Mouse (Mus musculus): ENCODE results near the gene Afg3l1.
A peak's percentile ranks its signal among the peaks of the same experiment; 100 is the strongest.
"Not testable (repeated sequence)": the region's sequence is repeated elsewhere in the genome, so short reads cannot be mapped to it uniquely, and the experiment has no call there.

Afg3l1 gene

DNA sequence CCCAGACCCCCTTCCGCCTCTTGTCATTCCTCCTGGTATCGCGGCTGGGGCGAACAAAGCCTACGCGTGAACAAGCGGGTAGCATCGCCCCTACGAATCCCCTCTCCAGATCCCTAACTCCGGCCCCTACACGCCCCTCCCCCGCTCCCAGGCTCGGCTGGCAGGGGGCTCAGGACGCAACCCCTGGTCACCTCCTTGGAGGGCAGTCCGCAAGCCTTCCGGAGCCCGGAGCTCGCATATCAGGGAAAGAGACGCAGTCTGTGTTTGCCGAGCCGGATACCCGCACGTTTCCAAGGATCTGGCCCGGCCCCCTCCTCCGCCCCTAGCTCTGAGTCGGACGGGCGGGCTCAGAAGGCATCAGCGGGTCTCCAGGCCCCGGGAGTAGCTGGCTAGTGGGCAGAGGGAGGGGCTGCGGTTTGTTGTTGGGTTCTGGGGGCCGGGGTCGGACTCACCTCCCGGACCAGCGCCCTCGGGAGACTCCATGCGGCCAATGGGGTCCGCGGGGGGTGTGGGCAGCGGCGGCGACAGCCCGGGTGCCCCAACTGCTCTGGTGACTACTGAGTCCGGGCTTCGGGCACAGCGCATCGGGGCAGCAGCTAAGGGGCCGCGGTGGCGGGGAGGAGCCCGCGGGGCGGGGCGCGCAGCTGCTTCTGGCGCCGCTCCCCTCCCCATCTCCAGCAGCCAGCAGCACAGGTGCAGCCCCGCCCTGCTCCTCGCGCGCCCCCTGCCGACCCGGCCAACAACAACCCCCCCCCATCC, 37.3 kb downstream of the Afg3l1 start, which contains the start of gene Dbndd1:
Dbndd1 (minus strand) TSS at position 683 of the 759 bp plus-strand sequence.
- DNase-seq (ENCODE audit: low spot score in 2 of 2), result peak; percentile 36 to 57

DNA sequence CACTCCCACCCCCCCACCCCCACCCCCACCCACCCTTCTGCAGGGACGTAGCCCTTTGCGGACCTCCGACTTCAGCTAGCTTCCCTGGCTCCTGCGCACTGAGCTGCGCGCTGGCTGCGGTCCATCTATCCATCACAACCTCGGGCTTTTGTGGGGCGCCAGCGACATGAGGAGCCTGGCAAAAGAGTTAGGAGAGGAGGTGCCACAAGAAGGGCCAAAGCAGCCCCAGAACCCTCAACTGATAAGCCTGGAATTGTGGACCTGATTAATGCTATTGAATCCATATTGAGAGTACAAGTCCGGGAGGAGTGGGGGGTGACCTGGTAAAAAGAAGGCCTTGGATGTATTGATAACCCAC, 37.8 kb downstream of the Afg3l1 start:
- DNase-seq (ENCODE audit: low spot score in 2 of 2), result no peak

DNA sequence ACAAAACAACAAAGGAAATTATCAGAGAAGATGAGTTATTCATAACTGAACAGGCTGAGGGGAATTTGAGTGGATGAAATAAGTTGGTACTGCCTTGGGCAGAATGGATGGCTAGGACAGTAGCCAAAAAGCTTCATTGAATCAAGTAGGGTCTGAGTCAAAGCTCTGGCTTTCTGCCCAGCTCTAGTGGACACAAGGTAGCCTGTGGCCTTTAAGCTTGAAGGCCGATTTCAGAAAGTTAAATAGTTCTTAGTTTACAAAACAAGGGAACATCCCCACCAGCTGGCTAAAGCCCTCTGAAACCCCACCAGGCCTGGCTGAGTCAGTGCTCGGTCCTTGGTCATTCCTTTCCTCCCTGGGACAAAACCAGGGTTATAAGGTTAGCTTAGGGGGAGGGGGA, 38.9 kb downstream of the Afg3l1 start:
- no peak for DNase-seq (ENCODE audit: low spot score in 2 of 2)

DNA sequence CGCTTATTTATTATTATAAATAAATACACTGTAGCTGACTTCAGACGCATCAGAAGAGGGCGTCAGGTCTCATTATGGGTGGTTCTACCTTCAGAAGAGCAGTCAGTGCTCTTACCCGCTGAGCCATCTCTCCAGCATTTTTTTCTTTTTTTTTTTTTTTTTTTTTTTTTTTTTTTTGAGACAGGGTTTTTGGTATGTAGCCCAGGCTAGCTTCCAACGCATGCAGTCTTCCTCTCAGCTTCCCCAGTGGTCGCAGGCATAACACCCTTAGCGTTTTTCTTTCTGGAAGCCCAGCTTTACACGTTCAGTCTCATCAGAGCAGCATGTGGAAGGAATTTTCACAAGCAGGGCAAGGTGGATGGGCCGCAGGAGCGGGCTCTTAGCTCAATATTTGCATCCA, 40.5 kb downstream of the Afg3l1 start:
- no peak for DNase-seq (ENCODE audit: low spot score in 2 of 2)

DNA sequence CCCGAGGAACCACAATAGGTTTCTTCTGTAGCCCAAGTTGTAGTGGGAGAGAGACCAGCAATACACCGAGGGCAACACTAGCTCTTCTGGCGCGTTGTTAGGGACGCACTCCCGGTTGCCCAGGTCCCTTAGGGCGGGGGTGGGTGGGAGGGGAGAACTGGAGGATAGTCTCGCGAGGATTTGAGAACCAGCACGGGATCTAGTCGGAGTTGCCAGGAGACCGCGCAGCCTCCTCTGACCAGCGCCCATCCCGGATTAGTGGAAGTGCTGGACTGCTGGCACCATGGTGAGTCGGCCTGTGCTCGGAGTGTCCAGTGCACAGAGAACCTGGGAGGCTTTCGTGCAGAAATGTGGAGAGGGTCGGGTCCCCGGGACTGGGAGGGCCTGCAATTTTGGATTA, 41.0 kb downstream of the Afg3l1 start, which contains the start of gene Gas8:
Gas8 (plus strand) TSS at position 168 of the 400 bp plus-strand sequence.
- peak; percentile 83 to 87 for DNase-seq (ENCODE audit: low spot score in 2 of 2)

DNA sequence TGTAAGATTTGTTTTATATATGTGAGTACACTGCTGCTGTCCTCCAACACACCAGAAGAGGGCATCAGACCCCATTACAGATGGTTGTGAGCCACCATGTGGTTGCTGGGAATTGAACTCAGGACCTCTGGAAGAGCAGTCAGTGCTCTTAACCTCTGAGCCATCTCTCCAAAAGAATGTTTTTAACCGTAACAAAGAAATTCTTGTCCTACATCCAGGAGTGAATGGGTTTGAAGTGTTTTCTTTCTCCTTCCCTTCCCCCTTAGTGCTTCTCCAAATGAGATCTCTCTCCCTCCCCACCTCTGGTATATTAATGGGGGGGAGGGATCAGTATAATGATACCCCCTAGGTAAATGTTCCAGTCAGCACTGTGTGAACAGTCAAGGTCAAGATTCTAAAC, 42.3 kb downstream of the Afg3l1 start:
- DNase-seq (ENCODE audit: low spot score in 2 of 2), result not testable (repeated sequence)

DNA sequence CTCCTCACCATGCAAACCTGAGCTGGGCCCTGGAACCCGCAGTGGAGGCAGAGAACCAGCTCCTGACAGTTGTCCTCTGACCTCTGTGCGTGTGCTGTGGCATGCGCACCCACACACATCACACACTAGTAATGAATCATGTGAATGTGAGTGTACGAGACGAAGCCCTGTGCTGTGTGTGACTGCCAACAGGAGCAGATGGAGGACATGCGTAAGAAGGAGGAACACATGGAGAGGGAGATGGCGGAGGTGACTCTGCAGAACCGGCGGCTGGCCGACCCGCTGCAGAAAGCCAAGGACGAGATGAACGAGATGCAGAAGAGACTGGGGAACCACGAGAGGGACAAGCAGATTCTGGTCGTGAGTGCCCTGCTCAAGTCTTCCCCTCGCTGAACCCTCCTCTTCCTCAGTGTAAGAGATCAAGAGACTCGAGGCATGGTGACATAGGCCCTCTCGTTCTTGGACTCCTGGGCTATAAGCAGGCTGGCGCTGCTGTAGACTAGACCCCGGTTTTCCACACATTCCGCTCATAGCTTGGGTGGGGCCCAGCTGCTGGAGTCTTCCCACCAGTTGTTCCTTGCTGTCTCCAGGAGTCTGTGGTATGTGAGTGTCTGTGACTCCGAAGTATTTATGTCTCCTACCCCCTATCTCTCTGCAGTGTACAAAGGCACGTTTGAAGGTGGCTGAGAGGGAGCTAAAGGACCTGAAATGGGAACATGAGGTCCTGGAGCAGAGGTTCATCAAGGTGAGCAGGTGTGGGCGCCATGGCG, 50.2 kb downstream of the Afg3l1 start:
- no peak for DNase-seq (ENCODE audit: low spot score in 2 of 2)

DNA sequence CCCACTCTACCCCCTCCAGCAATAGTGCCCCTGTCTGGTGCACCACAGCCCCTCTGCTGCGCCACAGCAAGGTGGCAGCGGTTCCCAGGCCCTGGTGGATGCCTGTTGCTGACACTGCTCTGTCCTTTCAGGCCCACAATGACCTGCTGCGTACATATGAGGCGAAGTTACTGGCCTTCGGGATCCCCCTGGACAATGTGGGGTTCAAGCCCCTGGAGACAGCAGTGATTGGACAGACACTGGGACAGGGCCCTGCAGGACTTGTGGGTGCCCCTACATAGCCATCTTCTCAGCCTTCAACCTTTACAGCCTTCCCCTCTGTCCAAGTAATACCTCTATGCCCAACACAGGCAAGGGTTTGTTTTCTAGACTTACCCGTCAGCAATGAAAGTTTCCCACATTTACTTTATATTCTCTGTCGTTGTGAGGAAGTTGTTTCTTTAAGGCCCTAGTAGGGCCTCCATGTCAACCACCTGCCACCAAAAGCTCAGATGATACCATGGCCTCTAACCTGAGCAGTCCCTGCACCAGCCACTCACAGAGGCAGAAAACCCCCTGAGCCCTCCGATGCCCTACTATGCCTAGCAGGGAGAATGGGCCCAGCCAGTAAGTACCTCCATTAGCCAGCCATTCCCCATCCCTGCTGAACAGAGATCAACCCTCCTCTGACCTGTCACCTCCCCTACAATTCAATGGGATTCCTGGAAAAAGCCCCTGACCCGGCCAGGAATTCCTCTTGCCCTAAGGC, 58.7 kb downstream of the Afg3l1 start:
- peak in 1 of 2 experiments; percentile 3 for DNase-seq (ENCODE audit: low spot score in 2 of 2)

DNA sequence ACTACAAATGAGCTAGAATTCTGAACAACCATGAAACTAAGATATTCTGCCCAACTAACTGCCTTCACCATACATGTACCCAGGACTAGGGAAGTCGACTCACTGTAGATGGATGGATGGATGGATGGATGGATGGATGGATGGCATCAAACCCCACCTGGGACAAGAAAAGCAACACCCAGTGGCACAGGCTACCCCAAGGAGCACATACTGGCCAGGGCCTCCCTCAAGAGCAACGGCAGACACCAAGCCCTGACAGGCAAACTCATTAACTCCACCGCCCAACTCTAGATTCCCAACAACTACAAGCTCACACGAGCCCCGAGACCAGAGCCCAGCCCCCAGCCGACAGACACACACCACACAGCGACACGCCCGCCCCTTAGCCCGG, 59.3 kb downstream of the Afg3l1 start:
- peak in 1 of 2 experiments; percentile 3 for DNase-seq (ENCODE audit: low spot score in 2 of 2)

DNA sequence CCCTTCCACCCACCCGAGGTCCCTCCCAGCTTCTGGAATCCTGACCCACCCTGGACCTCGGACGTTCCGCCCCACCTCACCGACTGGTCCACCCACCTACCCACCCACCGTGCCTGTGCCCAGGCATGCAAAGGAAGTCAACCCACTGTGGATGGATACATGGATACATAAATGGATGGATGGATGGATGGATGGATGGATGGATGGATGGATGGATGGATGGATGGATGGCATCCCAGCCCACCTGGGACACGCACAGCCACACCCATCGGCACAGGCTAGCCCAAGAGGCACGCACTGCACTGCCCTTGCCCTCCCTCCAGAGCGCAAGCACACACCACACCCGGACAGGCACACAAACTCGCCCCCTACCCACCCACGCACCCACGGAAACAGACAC, 59.9 kb downstream of the Afg3l1 start:
- peak in 1 of 2 experiments; percentile 77 for DNase-seq (ENCODE audit: low spot score in 2 of 2)
